Mouse (Mus musculus): ENCODE measurements around the gene Slc35f4.

The Slc35f4 gene

DNA sequence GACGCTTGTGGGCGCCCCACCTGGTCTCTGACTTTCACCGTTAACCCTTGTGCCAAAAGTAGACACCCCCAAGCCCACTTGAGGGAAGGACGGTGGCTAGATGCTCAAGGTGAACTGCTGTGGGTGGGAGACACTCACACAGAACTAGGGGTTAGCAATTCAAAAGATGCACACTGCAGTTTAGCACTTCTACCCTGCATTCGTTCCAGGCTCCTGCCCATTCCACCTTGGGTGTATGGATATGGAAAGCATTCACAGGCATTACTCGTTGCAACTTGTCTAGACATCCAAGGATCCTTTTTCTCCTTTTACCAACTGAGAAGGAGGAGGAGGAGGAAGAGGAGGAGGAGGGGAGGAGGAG, at the start of gene Slc35f4:
Gene Slc35f4, minus strand, starts transcription at position 116 of the 361 bp plus-strand sequence.
- in situ Hi-C loops (cut with MboI, MseI) = no loop called here

GRCm38 (mm10) chr14:49568369-49568768, 42.5 kb upstream of the Slc35f4 start:
- in situ Hi-C loops (cut with MboI, MseI) = no loop called here

- in situ Hi-C loops (cut with MboI, MseI) = no loop called here
Measured at GRCm38 (mm10) chr14:49560706-49561105, 34.9 kb upstream of the Slc35f4 start.

DNA sequence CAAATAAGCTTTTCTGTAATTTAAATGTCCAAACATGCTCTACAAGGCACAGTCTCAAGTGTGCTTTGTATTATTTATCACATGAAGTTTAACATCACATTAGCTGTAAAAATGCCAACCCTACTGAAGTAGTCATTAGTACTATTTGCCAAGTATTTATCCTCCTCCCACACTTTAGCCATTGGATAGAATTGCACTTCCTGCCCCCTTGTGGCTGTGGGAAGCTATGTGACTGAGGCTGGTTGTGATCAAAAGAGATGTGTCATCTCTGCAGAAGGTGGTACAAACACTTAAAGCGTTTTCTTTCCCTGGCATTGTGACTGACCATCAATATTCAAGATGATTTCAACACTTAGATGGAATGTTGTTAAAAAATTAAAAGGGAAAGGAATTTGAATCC, 14.3 kb upstream of the Slc35f4 start:
- in situ Hi-C loops (cut with MboI, MseI) = no loop called here

DNA sequence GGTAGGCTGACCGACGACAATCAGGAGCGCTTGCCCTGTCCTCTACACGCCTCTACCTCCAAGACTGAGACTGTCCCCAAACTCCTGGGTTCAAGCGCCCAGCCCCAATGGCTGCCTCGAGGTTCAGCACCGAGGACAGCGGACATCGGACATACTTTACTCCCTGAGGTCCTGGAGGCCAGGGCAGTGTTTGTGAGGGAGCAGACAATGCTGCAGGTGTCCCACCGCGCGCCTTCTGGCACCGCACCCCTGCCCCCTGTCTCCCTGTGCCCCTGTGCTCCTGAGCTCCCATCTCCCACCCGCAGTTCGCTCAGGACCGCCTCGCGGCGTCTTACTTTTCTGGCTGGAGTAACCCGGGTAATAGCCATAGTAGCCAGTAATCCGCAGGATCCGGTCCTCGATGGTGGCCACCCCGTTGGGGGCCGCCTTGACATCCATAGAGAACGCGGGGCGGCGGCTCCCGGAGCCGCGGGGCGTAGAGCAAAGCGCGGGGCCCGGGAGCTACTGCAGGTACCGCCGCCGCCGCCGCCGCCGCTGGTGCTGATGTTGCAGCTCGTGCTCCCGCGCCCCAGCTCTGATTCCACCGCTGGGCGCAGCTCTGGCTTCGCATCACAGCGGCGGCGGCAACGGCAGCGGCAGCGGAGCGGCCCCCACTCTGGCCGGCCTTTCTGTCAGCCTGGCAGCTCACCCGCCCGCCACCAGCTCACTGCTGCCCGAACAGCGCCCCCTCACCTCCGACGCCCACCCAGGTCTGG, 493 bp downstream of the Slc35f4 start:
- in situ Hi-C loops (cut with MboI, MseI) = no loop called here

- in situ Hi-C loops (cut with MboI, MseI) = no loop called here
Measured at GRCm38 (mm10) chr14:49524665-49525064, 1.2 kb downstream of the Slc35f4 start.

DNA sequence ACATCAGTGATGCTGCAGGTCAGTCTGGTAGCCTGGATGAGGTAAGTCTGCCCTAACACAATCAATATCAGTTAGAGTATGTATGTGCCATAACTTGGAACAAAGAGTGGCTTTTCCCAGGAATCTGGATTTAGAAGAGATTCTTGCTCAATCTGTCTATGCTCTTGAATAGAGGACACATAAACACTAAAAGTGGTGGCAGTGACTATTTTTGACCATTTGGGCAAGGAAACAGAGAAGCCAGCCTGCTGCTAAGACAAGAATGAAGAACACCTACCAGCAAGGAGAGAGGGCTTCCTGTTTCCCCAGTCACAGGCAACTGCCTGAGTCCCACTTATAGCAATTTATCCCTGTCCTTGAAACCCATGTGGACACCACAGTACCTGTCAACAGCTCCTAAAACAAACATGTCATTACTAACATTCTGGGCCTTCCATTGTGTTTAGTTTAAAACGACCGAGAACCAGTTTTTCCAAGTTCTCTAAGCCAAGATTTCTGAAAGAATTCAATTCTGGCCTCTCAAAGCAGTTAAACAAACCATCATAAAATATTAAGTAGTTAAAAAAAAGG, 10.7 kb downstream of the Slc35f4 start:
- in situ Hi-C loops (cut with MboI, MseI) = no loop called here

DNA sequence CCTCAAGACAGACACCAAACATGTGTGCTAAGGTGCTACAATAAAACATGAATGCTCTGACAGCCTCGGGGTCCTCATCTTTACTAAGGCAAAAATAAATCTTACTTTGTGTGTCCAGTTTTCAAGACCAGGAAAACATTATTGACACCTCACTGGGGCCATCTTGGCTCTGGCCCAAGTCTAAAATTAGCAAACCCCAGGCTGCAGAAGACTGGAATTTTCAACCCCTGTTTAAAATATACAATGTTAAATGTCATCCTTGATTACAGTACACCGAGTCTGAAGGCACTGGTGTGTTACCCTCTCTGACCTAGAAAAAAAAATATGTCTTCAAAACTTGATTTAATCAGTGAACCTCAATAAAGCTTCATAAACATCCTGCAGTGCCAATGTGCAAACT, 11.7 kb downstream of the Slc35f4 start:
- in situ Hi-C loops (cut with MboI, MseI) = no loop called here

- in situ Hi-C loops (cut with MboI, MseI) = no loop called here
Measured at GRCm38 (mm10) chr14:49495192-49495591, 30.7 kb downstream of the Slc35f4 start.

GRCm38 (mm10) chr14:49493793-49494192, 32.1 kb downstream of the Slc35f4 start:
- in situ Hi-C loops (cut with MboI, MseI) = no loop called here

DNA sequence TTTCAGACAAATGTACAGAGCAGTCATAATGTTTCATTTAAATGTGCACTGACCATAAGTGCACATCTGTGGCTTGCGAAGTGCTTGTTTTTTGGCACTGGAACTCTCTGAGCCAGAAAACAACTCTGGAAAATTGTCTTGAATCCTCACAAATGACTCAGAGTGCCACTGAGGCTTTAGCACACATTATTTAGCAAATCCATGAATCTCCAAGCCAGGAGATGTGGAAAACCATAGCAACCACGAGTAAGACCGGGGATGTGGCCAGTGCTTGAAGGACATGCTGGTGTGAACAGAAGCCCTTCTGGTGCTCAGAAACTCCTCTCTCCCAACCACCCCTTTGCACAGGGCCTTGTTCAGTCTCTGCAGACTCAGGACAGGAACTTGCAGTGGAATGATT, 33.3 kb downstream of the Slc35f4 start:
- in situ Hi-C loops (cut with MboI, MseI) = no loop called here

- in situ Hi-C loops (cut with MboI, MseI) = no loop called here
Measured at GRCm38 (mm10) chr14:49476602-49477001, 49.2 kb downstream of the Slc35f4 start.

- in situ Hi-C loops (cut with MboI, MseI) = no loop called here
Measured at GRCm38 (mm10) chr14:49461761-49462160, 64.1 kb downstream of the Slc35f4 start.

- in situ Hi-C loops (cut with MboI, MseI) = no loop called here
Measured at GRCm38 (mm10) chr14:49460799-49461198, 65.0 kb downstream of the Slc35f4 start.

- in situ Hi-C loops (cut with MboI, MseI) = no loop called here
Measured at GRCm38 (mm10) chr14:49454283-49454914, 71.4 kb downstream of the Slc35f4 start.

- in situ Hi-C loops (cut with MboI, MseI) = no loop called here
Measured at GRCm38 (mm10) chr14:49453782-49454181, 72.1 kb downstream of the Slc35f4 start.

GRCm38 (mm10) chr14:49447669-49448068, 78.2 kb downstream of the Slc35f4 start:
- in situ Hi-C loops (cut with MboI, MseI) = no loop called here

GRCm38 (mm10) chr14:49446461-49446860, 79.4 kb downstream of the Slc35f4 start:
- in situ Hi-C loops (cut with MboI, MseI) = no loop called here

GRCm38 (mm10) chr14:49436811-49437210, 89.0 kb downstream of the Slc35f4 start:
- in situ Hi-C loops (cut with MboI, MseI) = loop anchor here (10.0 kb wide), 1 partner anchor 1558 kb away; no protein-coding TSS in a partner anchor

DNA sequence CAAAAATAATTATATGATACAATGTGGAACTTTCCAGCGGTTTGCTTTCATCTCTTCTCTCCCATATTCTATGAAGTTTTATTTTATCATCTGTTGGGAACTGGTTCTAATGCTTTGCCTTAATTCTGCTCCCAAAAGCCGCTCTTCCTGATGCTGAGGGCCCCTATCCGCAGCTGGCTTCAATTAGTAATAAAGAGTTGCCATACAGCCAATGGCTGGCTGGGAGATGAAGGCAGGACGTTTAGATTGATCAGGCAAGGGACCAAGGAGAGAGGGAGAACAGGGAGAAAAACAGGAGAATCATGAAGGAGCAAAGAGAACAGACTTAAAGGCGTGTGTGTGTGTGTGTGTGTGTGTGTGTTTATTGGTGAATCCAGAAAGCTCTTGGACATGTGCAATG, 94.0 kb downstream of the Slc35f4 start:
- in situ Hi-C loops (cut with MboI, MseI) = loop anchor here (10.0 kb wide), 1 partner anchor 1563 kb away; no protein-coding TSS in a partner anchor

DNA sequence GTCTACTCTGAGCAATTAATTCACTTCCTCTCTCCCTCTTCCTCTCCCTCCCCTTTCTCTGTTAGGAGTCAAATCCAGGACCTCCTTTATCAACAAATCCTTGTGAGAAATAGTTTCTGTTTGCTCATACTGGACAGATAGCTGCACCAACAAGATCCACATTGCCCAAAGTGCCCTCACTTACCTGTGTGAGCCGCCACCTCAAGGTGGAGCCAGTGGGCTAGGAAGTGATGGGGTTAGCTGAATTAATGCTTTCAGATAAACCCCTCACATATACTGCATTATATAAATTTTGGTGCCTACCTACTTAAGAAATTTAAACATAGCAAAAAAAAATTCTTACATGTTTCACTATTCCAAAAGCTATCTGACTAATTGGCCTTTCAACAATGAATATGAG, 133.4 kb downstream of the Slc35f4 start:
- in situ Hi-C loops (cut with MboI, MseI) = no loop called here

- in situ Hi-C loops (cut with MboI, MseI) = no loop called here
Measured at GRCm38 (mm10) chr14:49362161-49362560, 163.7 kb downstream of the Slc35f4 start.

- in situ Hi-C loops (cut with MboI, MseI) = no loop called here
Measured at GRCm38 (mm10) chr14:49355561-49355960, 170.3 kb downstream of the Slc35f4 start.

All from T-helper 2 cell (primary cell).